Mouse (Mus musculus) midbrain, embryonic 15.5 days (tissue): ENCODE results near the gene Cdk17. TPM values are rescaled to one million over a fixed set of nuclear protein-coding genes. Genes with fewer than 3 reads are reported as not detected.
A peak's percentile ranks its signal among the peaks of the same experiment; 100 is the strongest.

Source experiments
- ATAC-seq: fragments of 200-750 bp; cut with Nextera tagmentation; replicated peaks from 2 replicates; pipeline ENCODE4 v1.8.0; 2017; ENCODE audit warnings: moderate TSS enrichment
- H3K27ac ChIP-seq: fragments of 300-500 bp; sonication (generic); 2 replicates; pipeline ENCODE4 v1.5.1; 2015; ENCODE audit warnings: mild to moderate bottlenecking, inconsistent platforms
- H3K27me3 ChIP-seq: fragments of 300-500 bp; sonication (generic); replicated peaks from 2 replicates; pipeline ENCODE4 v1.6.1; 2015; ENCODE audit warnings: inconsistent platforms
- H3K36me3 ChIP-seq: fragments of 300-500 bp; sonication (generic); replicated peaks from 2 replicates; pipeline ENCODE4 v1.6.1; 2015; ENCODE audit warnings: inconsistent platforms
- H3K4me1 ChIP-seq: fragments of 300-500 bp; sonication (generic); 2 replicates; pipeline ENCODE4 v1.6.1; 2015; ENCODE audit warnings: inconsistent platforms
- H3K4me2 ChIP-seq: fragments of 300-500 bp; sonication (generic); 2 replicates; pipeline ENCODE4 v1.6.1; 2015; ENCODE audit warnings: inconsistent platforms, mild to moderate bottlenecking, moderate library complexity
- H3K4me3 ChIP-seq: fragments of 300-500 bp; sonication (generic); 2 replicates; pipeline ENCODE4 v1.5.1; 2015; ENCODE audit warnings: mild to moderate bottlenecking, inconsistent platforms
- H3K9ac ChIP-seq: fragments of 300-500 bp; sonication (generic); 2 replicates; pipeline ENCODE4 v1.6.1; 2015; ENCODE audit warnings: mild to moderate bottlenecking, inconsistent platforms
- H3K9me3 ChIP-seq: fragments of 300-500 bp; sonication (generic); 2 replicates; pipeline ENCODE4 v1.6.1; 2016; ENCODE audit warnings: inconsistent platforms
- WGBS: fragments of 180-500 bp; shearing (Covaris S2); methylation state at CpG from one replicate; pipeline ENCODE4 v1.1.7; 2015; ENCODE audit warnings: mixed read lengths; 5-methylcytosine and 5-hydroxymethylcytosine counted together
- polyA plus RNA-seq: library from polyadenylated mRNA; unstranded; fragments of >200 nt; fragmentation: Nextera tagmentation; extraction: Ambion mirVana; gene quantifications from 2 replicates; pipeline ENCODE4 v1.2.1, GENCODE M21; 2015

Gene Cdk17
- polyA plus RNA-seq, 1 experiment from 2014 or later = 45.7 TPM

GRCm38 (mm10) chr10:93162972-93163660 is 2.4 kb downstream of the Cdk17 start:
- Histone ChIP-seq H3K4me2 (peak overlapping the region; percentile 52), H3K4me1 (peaks cover 41% of the 10 kb centered on the region), H3K9ac (0 out of 2 replicates have a peak overlapping the region, but pooled peaks have one; percentile 17)

GRCm38 (mm10) chr10:93163711-93164488 is 3.2 kb downstream of the Cdk17 start:
- peak overlapping the region; percentile 2; the same call in 1 of the 2 replicates for H3K4me2 ChIP-seq
- H3K4me1 ChIP-seq = peaks cover 44% of the 10 kb centered on the region
- H3K27me3 ChIP-seq = no peaks in the 10 kb centered on the region
- ATAC-seq = no peak
- WGBS = 50% methylated on average over 6 of the region's 6 CpGs
- H3K4me3 ChIP-seq = no peak overlapping the region
- no peaks in the 10 kb centered on the region for H3K36me3 ChIP-seq
- no peaks in the 10 kb centered on the region for H3K9me3 ChIP-seq
- H3K9ac ChIP-seq = no peak overlapping the region
- H3K27ac ChIP-seq = no peak overlapping the region

More at GRCm38 (mm10) chr10:93162972-93163660, 2.4 kb downstream of the Cdk17 start:
- Histone ChIP-seq H3K36me3 (no peaks in the 10 kb centered on the region), H3K27me3 (no peaks in the 10 kb centered on the region), H3K9me3 (no peaks in the 10 kb centered on the region), H3K4me3 (peak overlapping the region; percentile 89), H3K27ac (peak overlapping the region; percentile 44; the same call in 1 of the 2 replicates)
- 57% methylated on average over 7 of the region's 7 CpGs for WGBS
- ATAC-seq = no peak

GRCm38 (mm10) chr10:93165416-93166381 is 5.0 kb downstream of the Cdk17 start:
- no peak for ATAC-seq
- H3K27ac ChIP-seq = peak overlapping the region; percentile 36; the same call in 1 of the 2 replicates
- H3K27me3 ChIP-seq = no peaks in the 10 kb centered on the region
- peak overlapping the region; percentile 15; the same call in 1 of the 2 replicates for H3K4me3 ChIP-seq
- peaks cover 40% of the 10 kb centered on the region for H3K4me1 ChIP-seq
- H3K9ac ChIP-seq = no peak overlapping the region; the same call in 1 of the 2 replicates
- peak overlapping the region; percentile 39 for H3K4me2 ChIP-seq
- no peaks in the 10 kb centered on the region for H3K9me3 ChIP-seq
- 7% methylated on average over 14 of the region's 14 CpGs for WGBS
- no peaks in the 10 kb centered on the region for H3K36me3 ChIP-seq

GRCm38 (mm10) chr10:93166382-93166769 is 5.7 kb downstream of the Cdk17 start:
- H3K27me3 ChIP-seq = no peaks in the 10 kb centered on the region
- H3K9me3 ChIP-seq = no peaks in the 10 kb centered on the region
- H3K4me1 ChIP-seq = peaks cover 42% of the 10 kb centered on the region
- H3K4me3 ChIP-seq = peak overlapping the region; percentile 15
- H3K9ac ChIP-seq = no peak overlapping the region; the same call in 1 of the 2 replicates
- H3K4me2 ChIP-seq = peak overlapping the region; percentile 39
- H3K27ac ChIP-seq = no peak overlapping the region
- ATAC-seq = 0 out of 2 replicates have a peak, but pooled peaks have one; percentile 29
- WGBS = 4% methylated on average over 5 of the region's 5 CpGs
- no peaks in the 10 kb centered on the region for H3K36me3 ChIP-seq

GRCm38 (mm10) chr10:93167311-93167710 is 6.6 kb downstream of the Cdk17 start:
- H3K36me3 ChIP-seq = no peaks in the 10 kb centered on the region
- H3K4me1 ChIP-seq = peaks cover 43% of the 10 kb centered on the region
- 68% methylated on average over 6 of the region's 6 CpGs for WGBS
- H3K9me3 ChIP-seq = no peaks in the 10 kb centered on the region
- H3K27ac ChIP-seq = no peak overlapping the region
- H3K9ac ChIP-seq = no peak overlapping the region
- ATAC-seq = no peak
- no peaks in the 10 kb centered on the region for H3K27me3 ChIP-seq
- no peak overlapping the region for H3K4me3 ChIP-seq
- H3K4me2 ChIP-seq = no peak overlapping the region

GRCm38 (mm10) chr10:93168067-93168466 is 7.4 kb downstream of the Cdk17 start:
- no peak overlapping the region for H3K4me2 ChIP-seq
- WGBS = 17% methylated on average over 4 of the region's 4 CpGs
- ATAC-seq = 0 out of 2 replicates have a peak, but pooled peaks have one; percentile 59
- 0 out of 2 replicates have a peak overlapping the region, but pooled peaks have one; percentile 29 for H3K27ac ChIP-seq
- H3K9ac ChIP-seq = no peak overlapping the region
- no peak overlapping the region for H3K4me3 ChIP-seq
- no peaks in the 10 kb centered on the region for H3K9me3 ChIP-seq
- no peaks in the 10 kb centered on the region for H3K27me3 ChIP-seq
- no peaks in the 10 kb centered on the region for H3K36me3 ChIP-seq
- H3K4me1 ChIP-seq = peaks cover 38% of the 10 kb centered on the region

- H3K9ac ChIP-seq = no peak overlapping the region
- no peak overlapping the region for H3K27ac ChIP-seq
- peaks cover 14% of the 10 kb centered on the region for H3K4me1 ChIP-seq
- H3K27me3 ChIP-seq = no peaks in the 10 kb centered on the region
- no peaks in the 10 kb centered on the region for H3K36me3 ChIP-seq
- H3K4me2 ChIP-seq = no peak overlapping the region
- H3K9me3 ChIP-seq = no peaks in the 10 kb centered on the region
- ATAC-seq = no peak
- 73% methylated on average over 6 of the region's 6 CpGs for WGBS
- H3K4me3 ChIP-seq = no peak overlapping the region
These were observed 10.6 kb downstream of the Cdk17 start for GRCm38 (mm10) chr10:93171182-93171855.

GRCm38 (mm10) chr10:93177471-93177870 is 16.8 kb downstream of the Cdk17 start:
- 84% methylated on average over 5 of the region's 5 CpGs for WGBS
- no peak overlapping the region for H3K9ac ChIP-seq
- ATAC-seq = no peak

GRCm38 (mm10) chr10:93177874-93178273 is 17.2 kb downstream of the Cdk17 start:
- Histone ChIP-seq H3K27me3 (no peaks in the 10 kb centered on the region), H3K9me3 (no peaks in the 10 kb centered on the region), H3K4me2 (no peak overlapping the region), H3K27ac (no peak overlapping the region), H3K36me3 (no peaks in the 10 kb centered on the region), H3K9ac (no peak overlapping the region), H3K4me1 (no peaks in the 10 kb centered on the region), H3K4me3 (no peak overlapping the region)
- no peak for ATAC-seq
- 91% methylated on average over 4 of the region's 4 CpGs for WGBS

More at GRCm38 (mm10) chr10:93177471-93177870, 16.8 kb downstream of the Cdk17 start:
- H3K9me3 ChIP-seq = no peaks in the 10 kb centered on the region
- H3K27ac ChIP-seq = no peak overlapping the region
- no peak overlapping the region for H3K4me3 ChIP-seq
- H3K4me1 ChIP-seq = no peaks in the 10 kb centered on the region
- H3K27me3 ChIP-seq = no peaks in the 10 kb centered on the region
- no peaks in the 10 kb centered on the region for H3K36me3 ChIP-seq
- no peak overlapping the region for H3K4me2 ChIP-seq

GRCm38 (mm10) chr10:93178662-93179061 is 18.0 kb downstream of the Cdk17 start:
- no peak for ATAC-seq
- Histone ChIP-seq H3K36me3 (no peaks in the 10 kb centered on the region), H3K4me1 (no peaks in the 10 kb centered on the region), H3K4me3 (no peak overlapping the region), H3K27me3 (no peaks in the 10 kb centered on the region), H3K27ac (no peak overlapping the region), H3K4me2 (no peak overlapping the region), H3K9me3 (no peaks in the 10 kb centered on the region), H3K9ac (no peak overlapping the region)
- WGBS = over 99% methylated on average over 5 of the region's 5 CpGs
